Mouse (Mus musculus) lung, postnatal 0 days (tissue): ENCODE measurements around the gene Il17c.

ENCODE experiments used
- CTCF ChIP-seq: IDR thresholded peaks from 2 replicates; pipeline ENCODE4 v1.5.1; 2016; ENCODE audit warnings: antibody characterized with exemption, mild to moderate bottlenecking
- EP300 ChIP-seq: IDR thresholded peaks from 2 replicates; pipeline ENCODE4 v1.6.1; 2016; ENCODE audit warnings: antibody characterized with exemption, mild to moderate bottlenecking, control low read depth

- TF ChIP-seq CTCF, result no peak
- TF ChIP-seq EP300, result no peak
These were observed 4.3 kb downstream of the Il17c start for GRCm38 (mm10) chr8:122426145-122426544.
